Mouse (Mus musculus) cerebral cortex, adult 2 months (tissue): ENCODE data around the gene Olfr608.

ENCODE experiments used
- WGBS: fragments of 180-500 bp; shearing (Covaris S2); methylation state at CpG from one replicate; pipeline ENCODE4 v1.1.7; 2018; 5-methylcytosine and 5-hydroxymethylcytosine counted together

The Olfr608 gene

GRCm38 (mm10) chr7:103469577-103469976 is at the start of gene Olfr608:
Olfr608 (plus strand) TSS chr7:103469877.

GRCm38 (mm10) chr7:103445339-103445738 is 24.3 kb upstream of the Olfr608 start, which contains the start of gene Olfr605:
Olfr605 (minus strand) TSS chr7:103445439.
- 91% methylated on average over 1 of the region's 1 CpGs for WGBS

- WGBS = 90% methylated on average over 2 of the region's 2 CpGs
These were observed 20.9 kb upstream of the Olfr608 start, which contains the start of gene Olfr606 for GRCm38 (mm10) chr7:103448746-103449145. Olfr606 (plus strand) TSS chr7:103449046.

GRCm38 (mm10) chr7:103460590-103460989 is 9.1 kb upstream of the Olfr608 start:
- WGBS = 92% methylated on average over 5 of the region's 5 CpGs

- 77% methylated on average over 9 of the region's 9 CpGs for WGBS
These were observed 7.4 kb downstream of the Olfr608 start for GRCm38 (mm10) chr7:103477106-103477505.

GRCm38 (mm10) chr7:103497962-103498361 is 28.3 kb downstream of the Olfr608 start, which contains the start of gene Olfr609:
Olfr609 (minus strand) TSS chr7:103498062.
- WGBS = 60% methylated on average over 1 of the region's 1 CpGs

GRCm38 (mm10) chr7:103512022-103512421 is 42.3 kb downstream of the Olfr608 start, which contains the start of gene Olfr610:
Olfr610 (minus strand) TSS chr7:103512122.
- WGBS = 87% methylated on average over 2 of the region's 2 CpGs

GRCm38 (mm10) chr7:103520746-103521145 is 51.1 kb downstream of the Olfr608 start, which contains the start of gene Olfr611:
Olfr611 (minus strand) TSS chr7:103520846.
- WGBS = 50% methylated on average over 1 of the region's 1 CpGs
